Mouse (Mus musculus): ENCODE results near the gene Med13l.

DNA sequence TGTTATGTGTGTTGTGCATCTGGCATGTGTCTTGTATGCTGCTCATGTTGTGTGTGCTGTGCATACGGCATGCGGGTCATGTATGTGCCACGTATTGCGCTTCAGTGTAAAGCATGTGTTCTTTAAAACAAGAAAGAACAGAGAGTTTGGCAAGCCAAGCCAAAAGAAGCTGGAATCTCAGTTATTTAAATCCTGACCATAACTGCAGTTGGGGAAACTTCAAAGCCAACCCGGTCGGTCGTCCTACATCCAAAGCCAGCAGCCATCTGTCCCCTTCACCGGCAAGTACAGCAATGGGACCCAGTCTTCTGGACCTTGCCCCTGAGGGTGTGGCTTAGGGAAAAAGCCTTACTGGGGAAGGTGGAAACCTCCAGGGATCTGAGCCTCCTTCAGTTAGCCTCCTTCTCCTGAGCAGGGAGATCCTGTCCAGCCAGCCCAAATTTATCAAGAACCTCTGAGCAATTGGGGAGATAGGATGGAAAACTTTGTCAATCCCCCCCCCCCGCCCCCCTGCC is 26.0 kb upstream of the Med13l start:
- TF ChIP-seq POLR2A (IDR thresholded peaks at IDR 0.05; ENCODE audit: low read depth, low read length) (no peak), CTCF (IDR thresholded peaks at IDR 0.05; ENCODE audit: extremely low read depth, insufficient read depth, insufficient read length, insufficient replicate concordance) (no peak)

Measured in spleen, adult 2 months (tissue).